Mouse (Mus musculus): Measurements from ENCODE around the gene Lrpprc.

The Lrpprc gene

GRCm38 (mm10) chr17:84672376-84673369, 117.9 kb downstream of the Lrpprc start:
- no peak for DNase-seq (ENCODE audit: low read depth, low spot score)

DNA sequence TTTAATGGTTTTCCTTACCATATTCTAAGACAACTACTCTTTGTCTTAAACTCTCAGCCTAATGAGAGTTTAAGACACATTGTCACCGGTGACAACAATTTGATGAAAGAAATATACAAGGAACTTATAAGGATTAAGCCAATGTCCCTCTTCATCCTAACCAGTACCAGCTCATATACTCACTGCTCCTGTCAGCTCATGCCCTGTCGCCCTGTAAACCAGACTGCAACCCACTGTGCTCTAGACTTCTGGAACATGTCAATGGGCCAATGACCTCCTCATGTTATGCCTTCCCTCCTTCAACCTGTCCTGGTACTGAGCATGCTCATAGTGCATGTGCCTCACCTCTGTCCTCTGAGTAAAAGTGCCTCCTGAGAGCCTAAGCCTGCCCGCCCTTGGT, 122.7 kb downstream of the Lrpprc start:
- no peak for DNase-seq (ENCODE audit: low read depth, low spot score)

DNA sequence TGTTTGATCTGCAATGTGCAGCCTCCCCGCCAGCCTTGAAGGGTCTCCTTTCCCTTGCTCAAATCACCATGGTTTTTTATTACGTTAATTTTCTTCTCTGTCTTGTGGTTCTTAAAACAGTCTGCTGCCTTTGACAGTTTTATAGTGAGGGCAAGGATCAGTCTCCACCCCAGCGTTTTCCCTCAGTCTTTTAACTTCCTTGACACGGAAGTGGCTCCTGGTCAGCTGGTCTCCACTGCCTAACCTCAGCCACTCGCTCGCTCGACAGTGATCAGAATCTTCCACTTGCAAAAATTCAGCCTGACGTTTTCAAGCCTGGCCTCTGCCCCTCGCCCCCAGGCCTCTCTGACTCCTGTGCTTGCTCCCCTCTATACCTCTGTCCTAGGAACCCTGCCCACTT, 124.9 kb downstream of the Lrpprc start:
- DNase-seq (ENCODE audit: low read depth, low spot score), result no peak

DNA sequence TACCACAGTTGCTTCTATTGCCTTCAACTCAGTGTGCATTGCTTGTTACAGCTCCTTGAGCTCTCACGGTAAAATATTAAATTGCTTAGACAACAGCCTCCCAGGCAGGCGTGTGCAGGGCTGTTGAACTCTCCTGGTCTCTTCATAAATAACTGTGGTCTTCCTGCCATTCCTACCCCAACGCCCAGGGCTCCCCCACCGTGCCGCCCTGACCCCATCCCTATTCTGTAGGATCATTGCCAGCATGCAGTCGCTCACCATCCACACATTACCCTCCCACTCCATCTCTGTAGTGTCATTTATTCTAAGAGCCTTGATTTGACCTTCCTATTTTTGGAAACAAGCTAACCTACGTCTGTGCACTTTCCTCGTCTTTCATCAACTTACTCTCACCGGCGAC, 125.5 kb downstream of the Lrpprc start:
- no peak for DNase-seq (ENCODE audit: low read depth, low spot score)

GRCm38 (mm10) chr17:84658951-84659350, 131.6 kb downstream of the Lrpprc start:
- DNase-seq (ENCODE audit: low read depth, low spot score), result no peak

- no peak for DNase-seq (ENCODE audit: low read depth, low spot score)
These were observed 132.4 kb downstream of the Lrpprc start for GRCm38 (mm10) chr17:84658195-84658594.

DNA sequence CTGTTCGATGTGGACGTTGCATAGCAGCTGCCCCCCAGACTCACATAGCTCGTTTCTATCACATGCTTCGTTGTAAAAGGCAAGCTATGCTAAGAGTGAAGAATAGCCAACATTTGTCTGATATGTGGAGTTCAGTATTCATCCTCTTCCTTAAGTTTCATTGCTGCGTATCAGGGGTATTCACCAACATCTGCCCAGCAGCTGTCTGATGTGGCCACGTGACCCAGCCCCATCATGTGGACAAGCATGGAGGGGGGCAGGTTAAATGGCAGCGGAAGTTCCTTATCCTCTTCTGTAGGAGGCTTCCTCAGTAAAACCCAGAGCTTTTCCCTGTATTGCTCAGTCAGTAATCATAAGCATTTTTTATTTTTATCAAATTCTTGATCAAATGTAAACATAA, 132.8 kb downstream of the Lrpprc start:
- no peak for DNase-seq (ENCODE audit: low read depth, low spot score)

DNA sequence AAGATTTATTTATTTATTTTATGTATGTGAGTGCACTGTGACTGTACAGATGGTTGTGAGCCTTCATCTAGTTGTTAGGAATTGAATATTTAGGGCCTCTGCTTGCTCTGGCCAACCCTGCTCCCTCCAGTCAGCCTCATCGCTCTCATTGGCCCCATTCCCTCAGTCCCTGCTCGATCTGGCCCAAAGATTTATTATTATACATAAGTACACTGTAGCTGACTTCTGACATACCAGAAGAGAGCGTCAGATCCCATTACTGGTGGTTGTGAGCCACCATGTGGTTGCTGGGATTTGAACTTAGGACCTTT, 133.2 kb downstream of the Lrpprc start:
- DNase-seq (ENCODE audit: low read depth, low spot score), result no peak

- no peak for DNase-seq (ENCODE audit: low read depth, low spot score)
These were observed 133.8 kb downstream of the Lrpprc start for GRCm38 (mm10) chr17:84656653-84657421.

- DNase-seq (ENCODE audit: low read depth, low spot score), result no peak
These were observed 134.4 kb downstream of the Lrpprc start for GRCm38 (mm10) chr17:84656205-84656604.
